Comparison of ENCODE assay signal across 9 mouse cellular contexts in the genomic region with DNA sequence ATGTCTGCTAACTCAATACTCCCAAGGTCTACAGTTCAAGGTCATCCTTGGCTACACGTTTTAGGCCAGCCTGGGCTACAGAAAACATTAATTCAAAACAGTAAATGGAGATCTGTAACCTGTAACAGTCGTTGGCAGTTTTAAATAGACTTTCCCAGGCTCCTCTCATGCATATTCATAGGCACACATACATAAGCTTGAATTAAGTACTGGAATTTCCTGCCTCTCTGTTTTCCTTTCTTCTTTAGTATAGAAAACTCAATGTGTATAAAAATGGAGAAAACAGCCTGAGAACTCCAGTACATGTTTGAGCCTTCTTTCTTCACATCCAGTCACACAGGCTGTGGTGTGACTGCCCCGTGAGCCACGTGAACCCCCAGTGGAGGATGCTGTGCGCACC.
"Had no signal": no experiment of that assay in that cellular context is flagged by ENCODE, and none has a peak within 500 bp of the region (broad histone marks: within the 10 kb centered on the region; RNA-seq: fewer than 3 reads in every experiment).

No protein-coding gene starts in this region.

- H3K27me3 ChIP-seq: midbrain, embryonic 13.5 days; stomach, embryonic 15.5 days had no signal

- H3K9me3 ChIP-seq: limb, embryonic 13.5 days; midbrain, embryonic 13.5 days; stomach, embryonic 15.5 days had no signal

- H3K9ac ChIP-seq: limb, embryonic 13.5 days; liver, embryonic 14.5 days; midbrain, embryonic 13.5 days; stomach, embryonic 15.5 days had no signal

- H3K27ac ChIP-seq: limb, embryonic 13.5 days; liver, embryonic 14.5 days; midbrain, embryonic 13.5 days; stomach, embryonic 15.5 days had no signal

- H3K36me3 ChIP-seq: limb, embryonic 13.5 days; midbrain, embryonic 13.5 days; stomach, embryonic 15.5 days had no signal

- DNase-seq: left cerebral cortex, postnatal 4 days; lung, adult 2 months; retina, postnatal 1 day; thymus, adult 2 months; thymus, postnatal 25 days had no signal

- H3K4me3 ChIP-seq: limb, embryonic 13.5 days; midbrain, embryonic 13.5 days; stomach, embryonic 15.5 days had no signal

- ATAC-seq: midbrain, embryonic 13.5 days had no signal

- H3K4me2 ChIP-seq: limb, embryonic 13.5 days; midbrain, embryonic 13.5 days had no signal
